Mouse (Mus musculus): ENCODE measurements around the gene Anapc2.

DNA sequence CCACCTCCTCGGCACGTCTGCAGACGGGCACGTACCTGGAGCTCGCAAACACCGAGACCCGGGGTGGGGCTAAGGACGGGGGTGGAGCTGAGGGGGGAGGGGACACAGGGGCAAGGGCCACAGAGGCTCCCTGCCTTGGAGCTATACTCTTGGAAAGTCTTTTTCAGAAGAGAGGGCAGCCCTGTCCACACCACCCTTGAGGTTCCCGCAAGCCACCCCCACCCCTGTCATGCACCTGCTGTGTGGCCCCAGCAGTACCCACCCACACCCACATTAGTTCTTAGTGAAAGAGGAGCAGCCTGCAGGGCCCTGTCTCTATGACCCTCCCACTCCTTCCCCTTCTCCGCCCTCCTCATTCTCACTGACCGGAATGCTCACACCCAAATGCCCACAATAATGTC, 39.2 kb downstream of the Anapc2 start:
- TF ChIP-seq CTCF (IDR thresholded peaks at IDR 0.05; ENCODE audit: control insufficient read depth, insufficient read depth, insufficient read length) (no peak), USF1 (IDR thresholded peaks at IDR 0.05; ENCODE audit: low read depth) (no peak), MYOD1 (IDR thresholded peaks at IDR 0.05; ENCODE audit: control insufficient read depth, insufficient read length, low read depth) (no peak)
